Mouse (Mus musculus): Measurements from ENCODE around the gene Unc5b. TPM values are rescaled to one million over a fixed set of nuclear protein-coding genes. Genes with fewer than 3 reads are reported as not detected.

The Unc5b gene
- polyA plus RNA-seq, 1 experiment from 2014 or later: 11.7 TPM

DNA sequence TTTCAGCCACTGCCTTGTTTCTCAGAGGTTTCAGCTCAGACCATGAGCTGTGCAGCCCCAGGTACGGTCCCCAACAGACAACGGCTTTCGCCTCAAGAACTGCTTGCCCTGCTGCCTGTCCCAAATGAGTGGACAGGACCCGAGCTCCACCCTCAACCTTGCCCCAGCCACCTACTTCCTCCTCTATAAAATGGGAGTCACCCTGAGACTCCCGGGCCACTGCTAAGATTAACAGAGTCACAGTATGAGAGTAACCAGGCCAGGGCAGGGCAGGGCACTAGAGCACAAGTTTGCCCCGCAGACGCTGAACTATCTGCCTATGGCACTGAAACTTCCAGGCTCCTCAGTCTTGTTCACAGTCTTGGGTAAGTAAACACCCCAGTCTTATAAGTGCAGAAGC, 34.9 kb downstream of the Unc5b start:
- Histone ChIP-seq H3K9ac (no peak overlapping the region), H3K36me3 (no peaks in the 10 kb centered on the region), H3K27me3 (no peaks in the 10 kb centered on the region), H3K4me2 (no peak overlapping the region), H3K4me1 (replicated peaks) (peaks cover 96% of the 10 kb centered on the region), H3K4me3 (no peak overlapping the region), H3K27ac (peak overlapping the region; percentile 20; the same call in 1 of the 2 replicates), H3K9me3 (replicated peaks) (no peaks in the 10 kb centered on the region)
- ATAC-seq (replicated peaks; ENCODE audit: insufficient number of reproducible peaks, insufficient read depth, low FRiP score, low read depth): no peak
- 61% methylated on average over 7 of the region's 7 CpGs for WGBS

DNA sequence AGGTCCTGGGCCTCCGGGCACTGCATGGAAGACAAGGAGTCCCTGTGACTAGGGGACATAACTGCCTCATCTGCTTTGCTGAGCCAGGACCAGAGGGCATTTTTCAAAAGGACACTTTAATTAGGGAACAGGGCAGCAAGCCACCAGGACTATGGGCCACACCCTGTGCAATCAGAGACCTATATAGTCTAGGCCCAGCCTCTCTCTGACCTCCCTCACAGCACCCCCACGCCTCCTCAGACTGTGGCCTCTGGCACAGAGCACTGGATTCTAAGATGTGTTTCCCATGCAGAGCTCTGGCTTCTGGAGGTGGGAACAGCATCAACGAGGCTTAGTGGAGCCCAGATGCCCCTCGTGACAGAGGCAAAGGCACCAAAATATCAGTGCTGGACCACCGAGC, 35.4 kb downstream of the Unc5b start:
- H3K27ac ChIP-seq: peak overlapping the region; percentile 20
- no peaks in the 10 kb centered on the region for H3K36me3 ChIP-seq
- H3K4me2 ChIP-seq: no peak overlapping the region
- no peaks in the 10 kb centered on the region for H3K9me3 ChIP-seq (replicated peaks)
- H3K9ac ChIP-seq: no peak overlapping the region
- WGBS: 53% methylated on average over 5 of the region's 5 CpGs
- no peak for ATAC-seq (replicated peaks; ENCODE audit: insufficient number of reproducible peaks, insufficient read depth, low FRiP score, low read depth)
- no peaks in the 10 kb centered on the region for H3K27me3 ChIP-seq
- H3K4me1 ChIP-seq (replicated peaks): peaks cover 92% of the 10 kb centered on the region
- H3K4me3 ChIP-seq: no peak overlapping the region

DNA sequence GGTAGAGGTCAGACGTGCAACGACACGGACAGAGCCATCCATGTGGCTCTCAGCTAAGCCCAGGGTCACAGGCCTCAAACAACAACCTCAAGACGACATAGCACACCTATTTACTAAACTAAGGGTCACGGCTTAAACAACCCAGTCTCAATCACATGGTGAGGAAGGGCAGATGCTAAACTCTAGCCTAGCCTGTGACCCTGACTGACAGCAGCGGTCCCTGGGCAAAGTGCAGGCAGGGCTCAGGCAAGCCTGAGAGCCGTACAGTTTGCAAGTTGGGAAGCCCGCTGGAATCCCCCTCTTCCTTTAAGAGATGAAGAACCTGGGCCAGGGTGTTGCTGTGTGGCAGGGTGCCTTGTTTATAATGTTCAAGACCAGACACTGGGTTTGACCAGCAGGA, 36.6 kb downstream of the Unc5b start:
- Histone ChIP-seq H3K4me2 (no peak overlapping the region), H3K9me3 (replicated peaks) (no peaks in the 10 kb centered on the region), H3K4me3 (no peak overlapping the region), H3K9ac (no peak overlapping the region), H3K4me1 (replicated peaks) (peaks cover 80% of the 10 kb centered on the region), H3K27ac (peak overlapping the region; percentile 83), H3K27me3 (no peaks in the 10 kb centered on the region), H3K36me3 (no peaks in the 10 kb centered on the region)
- ATAC-seq (replicated peaks; ENCODE audit: insufficient number of reproducible peaks, insufficient read depth, low FRiP score, low read depth): no peak
- WGBS: 64% methylated on average over 8 of the region's 8 CpGs

DNA sequence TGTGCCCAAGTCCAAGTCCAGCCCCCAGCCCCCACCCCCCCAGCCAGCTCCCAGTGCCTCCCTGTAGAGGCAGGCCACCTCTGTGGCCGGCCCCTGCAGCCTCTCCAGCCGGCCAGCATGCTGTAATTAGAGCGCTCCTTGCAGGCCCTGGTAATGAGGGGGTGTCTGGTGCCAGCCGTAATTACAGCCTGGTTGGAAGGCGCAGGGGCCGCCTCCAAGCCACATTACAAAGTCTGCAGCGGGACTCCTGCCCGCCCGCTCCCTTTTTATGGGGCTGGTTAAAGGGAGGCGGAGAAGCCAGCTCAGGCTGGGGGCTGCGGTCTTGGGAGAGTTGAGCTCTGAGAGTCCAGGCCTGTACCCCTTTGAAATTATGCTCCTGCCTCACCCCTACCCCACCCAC, 37.0 kb downstream of the Unc5b start:
- Histone ChIP-seq H3K9me3 (replicated peaks) (no peaks in the 10 kb centered on the region), H3K36me3 (no peaks in the 10 kb centered on the region), H3K4me1 (replicated peaks) (peaks cover 75% of the 10 kb centered on the region), H3K4me2 (no peak overlapping the region), H3K27ac (peak overlapping the region; percentile 83), H3K4me3 (no peak overlapping the region), H3K27me3 (no peaks in the 10 kb centered on the region), H3K9ac (no peak overlapping the region)
- 65% methylated on average over 11 of the region's 11 CpGs for WGBS
- no peak for ATAC-seq (replicated peaks; ENCODE audit: insufficient number of reproducible peaks, insufficient read depth, low FRiP score, low read depth)

GRCm38 (mm10) chr10:60792841-60793240, 38.5 kb downstream of the Unc5b start:
- no peaks in the 10 kb centered on the region for H3K36me3 ChIP-seq
- peak overlapping the region; percentile 46 for H3K9ac ChIP-seq
- WGBS: 13% methylated on average over 11 of the region's 11 CpGs
- H3K4me3 ChIP-seq: no peak overlapping the region
- peak overlapping the region; percentile 83 for H3K27ac ChIP-seq
- H3K9me3 ChIP-seq (replicated peaks): no peaks in the 10 kb centered on the region
- H3K4me2 ChIP-seq: peak overlapping the region; percentile 38
- no peaks in the 10 kb centered on the region for H3K27me3 ChIP-seq
- ATAC-seq (replicated peaks; ENCODE audit: insufficient number of reproducible peaks, insufficient read depth, low FRiP score, low read depth): peak; percentile 56; the same call in 1 of the 2 replicates
- H3K4me1 ChIP-seq (replicated peaks): peaks cover 63% of the 10 kb centered on the region

- no peaks in the 10 kb centered on the region for H3K36me3 ChIP-seq
- ATAC-seq (replicated peaks; ENCODE audit: insufficient number of reproducible peaks, insufficient read depth, low FRiP score, low read depth): no peak
- H3K4me2 ChIP-seq: peak overlapping the region; percentile 38
- H3K4me1 ChIP-seq (replicated peaks): peaks cover 65% of the 10 kb centered on the region
- WGBS: 41% methylated on average over 10 of the region's 10 CpGs
- no peaks in the 10 kb centered on the region for H3K9me3 ChIP-seq (replicated peaks)
- H3K9ac ChIP-seq: 0 out of 2 replicates have a peak overlapping the region, but pooled peaks have one; percentile 46
- no peaks in the 10 kb centered on the region for H3K27me3 ChIP-seq
- H3K4me3 ChIP-seq: no peak overlapping the region
- peak overlapping the region; percentile 83 for H3K27ac ChIP-seq
These were observed 39.0 kb downstream of the Unc5b start for GRCm38 (mm10) chr10:60792365-60792764.

DNA sequence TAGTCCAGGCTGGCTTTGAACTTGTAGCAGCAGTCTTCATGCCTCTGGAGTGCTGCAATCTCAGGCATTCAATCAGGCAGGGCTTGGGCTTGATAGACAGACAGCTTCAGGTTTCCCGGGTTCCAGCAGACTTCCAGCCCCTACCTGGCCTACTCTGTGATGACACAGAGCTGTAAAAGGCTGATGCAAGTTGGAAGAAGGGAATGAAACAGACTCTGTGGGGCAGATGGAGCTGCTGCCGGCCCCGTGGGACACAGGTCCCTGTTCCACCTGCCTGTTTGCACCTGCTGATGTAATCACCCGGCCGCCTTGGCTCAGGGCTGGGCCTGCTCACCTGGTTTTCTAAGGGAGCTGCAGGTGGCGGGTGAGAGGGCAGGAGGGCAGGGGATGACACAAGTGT, 40.5 kb downstream of the Unc5b start:
- no peak overlapping the region for H3K9ac ChIP-seq
- no peak for ATAC-seq (replicated peaks; ENCODE audit: insufficient number of reproducible peaks, insufficient read depth, low FRiP score, low read depth)
- no peak overlapping the region for H3K4me3 ChIP-seq
- no peaks in the 10 kb centered on the region for H3K27me3 ChIP-seq
- WGBS: 82% methylated on average over 6 of the region's 6 CpGs
- H3K9me3 ChIP-seq (replicated peaks): no peaks in the 10 kb centered on the region
- peaks cover 57% of the 10 kb centered on the region for H3K4me1 ChIP-seq (replicated peaks)
- H3K4me2 ChIP-seq: no peak overlapping the region
- H3K27ac ChIP-seq: no peak overlapping the region
- no peaks in the 10 kb centered on the region for H3K36me3 ChIP-seq

GRCm38 (mm10) chr10:60787303-60788074, 43.9 kb downstream of the Unc5b start:
- 71% methylated on average over 16 of the region's 16 CpGs for WGBS
- H3K27me3 ChIP-seq: no peaks in the 10 kb centered on the region
- ATAC-seq (replicated peaks; ENCODE audit: insufficient number of reproducible peaks, insufficient read depth, low FRiP score, low read depth): no peak
- no peaks in the 10 kb centered on the region for H3K36me3 ChIP-seq
- H3K9ac ChIP-seq: no peak overlapping the region
- H3K4me2 ChIP-seq: no peak overlapping the region
- no peak overlapping the region; the same call in 1 of the 2 replicates for H3K27ac ChIP-seq
- no peaks in the 10 kb centered on the region for H3K9me3 ChIP-seq (replicated peaks)
- peaks cover 23% of the 10 kb centered on the region for H3K4me1 ChIP-seq (replicated peaks)
- H3K4me3 ChIP-seq: no peak overlapping the region

GRCm38 (mm10) chr10:60783608-60784007, 47.8 kb downstream of the Unc5b start:
- 0 out of 2 replicates have a peak overlapping the region, but pooled peaks have one; percentile 4 for H3K27ac ChIP-seq
- H3K4me3 ChIP-seq: no peak overlapping the region
- no peaks in the 10 kb centered on the region for H3K36me3 ChIP-seq
- H3K27me3 ChIP-seq: no peaks in the 10 kb centered on the region
- H3K9me3 ChIP-seq (replicated peaks): no peaks in the 10 kb centered on the region
- H3K4me2 ChIP-seq: no peak overlapping the region
- ATAC-seq (replicated peaks; ENCODE audit: insufficient number of reproducible peaks, insufficient read depth, low FRiP score, low read depth): no peak
- 53% methylated on average over 2 of the region's 2 CpGs for WGBS
- H3K9ac ChIP-seq: no peak overlapping the region
- H3K4me1 ChIP-seq (replicated peaks): peaks cover 19% of the 10 kb centered on the region

- WGBS: 16% methylated on average over 9 of the region's 9 CpGs
- Histone ChIP-seq H3K4me1 (replicated peaks) (peaks cover 9% of the 10 kb centered on the region), H3K27me3 (no peaks in the 10 kb centered on the region), H3K4me3 (no peak overlapping the region), H3K27ac (no peak overlapping the region), H3K9me3 (replicated peaks) (no peaks in the 10 kb centered on the region), H3K4me2 (peak overlapping the region; percentile 26; the same call in 1 of the 2 replicates), H3K36me3 (peaks cover 12% of the 10 kb centered on the region; the same call in 1 of the 2 replicates), H3K9ac (no peak overlapping the region)
- ATAC-seq (replicated peaks; ENCODE audit: insufficient number of reproducible peaks, insufficient read depth, low FRiP score, low read depth): no peak; the same call in 1 of the 2 replicates
These were observed 51.8 kb downstream of the Unc5b start for GRCm38 (mm10) chr10:60779628-60780027.

DNA sequence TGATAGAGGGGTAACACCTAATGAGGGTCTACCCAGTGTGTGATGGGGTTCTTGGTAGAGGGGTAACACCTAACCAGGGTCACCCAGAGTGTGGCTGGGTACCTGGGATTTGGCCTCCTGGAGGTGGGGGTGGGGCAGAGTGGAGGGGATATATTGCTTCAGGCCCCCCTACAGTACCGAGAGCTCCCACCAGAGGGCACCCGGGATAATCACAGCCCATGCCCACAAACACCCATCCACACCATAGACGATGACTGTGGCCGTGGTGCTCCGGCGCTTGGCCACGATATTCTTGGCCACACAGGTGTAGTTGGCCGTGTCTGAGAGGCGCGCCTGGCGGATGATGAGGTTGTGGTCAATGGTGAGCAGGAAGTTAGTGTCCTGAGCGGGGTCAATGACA, 52.8 kb downstream of the Unc5b start:
- H3K36me3 ChIP-seq: peaks cover 22% of the 10 kb centered on the region; the same call in 1 of the 2 replicates
- no peak overlapping the region for H3K4me3 ChIP-seq
- H3K4me2 ChIP-seq: no peak overlapping the region
- ATAC-seq (replicated peaks; ENCODE audit: insufficient number of reproducible peaks, insufficient read depth, low FRiP score, low read depth): no peak
- H3K27ac ChIP-seq: no peak overlapping the region
- H3K4me1 ChIP-seq (replicated peaks): peaks cover 9% of the 10 kb centered on the region
- H3K27me3 ChIP-seq: no peaks in the 10 kb centered on the region
- WGBS: 66% methylated on average over 12 of the region's 12 CpGs
- no peaks in the 10 kb centered on the region for H3K9me3 ChIP-seq (replicated peaks)
- no peak overlapping the region for H3K9ac ChIP-seq

GRCm38 (mm10) chr10:60775473-60775872, 55.9 kb downstream of the Unc5b start:
- Histone ChIP-seq H3K27me3 (no peaks in the 10 kb centered on the region), H3K9ac (no peak overlapping the region), H3K36me3 (peaks cover 41% of the 10 kb centered on the region), H3K4me1 (replicated peaks) (peaks cover 13% of the 10 kb centered on the region), H3K4me2 (no peak overlapping the region), H3K27ac (no peak overlapping the region), H3K9me3 (replicated peaks) (no peaks in the 10 kb centered on the region), H3K4me3 (no peak overlapping the region)
- WGBS: 72% methylated on average over 6 of the region's 6 CpGs
- ATAC-seq (replicated peaks; ENCODE audit: insufficient number of reproducible peaks, insufficient read depth, low FRiP score, low read depth): no peak
